Mouse (Mus musculus) stomach, embryonic 14.5 days (tissue): ENCODE data around the gene Zfp454. TPM values are rescaled to one million over a fixed set of nuclear protein-coding genes. Genes with fewer than 3 reads are reported as not detected.
A peak's percentile ranks its signal among the peaks of the same experiment; 100 is the strongest.

Experiments
- ATAC-seq: fragments of 200-750 bp; cut with Nextera tagmentation; 2 replicates; pipeline ENCODE4 v1.8.0; 2017; ENCODE audit warnings: low read depth, moderate TSS enrichment; ENCODE audit not compliant: insufficient number of reproducible peaks, insufficient read depth, low FRiP score
- H3K27ac ChIP-seq: fragments of 300-500 bp; sonication (generic); 2 replicates; pipeline ENCODE4 v1.5.1; 2014; ENCODE audit warnings: mild to moderate bottlenecking, low read length, moderate library complexity, mixed read lengths
- H3K27me3 ChIP-seq: fragments of 300-500 bp; sonication (generic); 2 replicates; pipeline ENCODE4 v1.6.1; 2014; ENCODE audit warnings: low read length, control low read depth, mixed read lengths; ENCODE audit not compliant: control insufficient read depth, insufficient read depth
- H3K36me3 ChIP-seq: fragments of 300-500 bp; sonication (generic); 2 replicates; pipeline ENCODE4 v1.6.1; 2014; ENCODE audit warnings: mild to moderate bottlenecking, control low read depth, low read length, moderate library complexity, mixed read lengths; ENCODE audit not compliant: control insufficient read depth, insufficient read depth
- H3K4me1 ChIP-seq: fragments of 300-500 bp; sonication (generic); 2 replicates; pipeline ENCODE4 v1.6.1; 2014; ENCODE audit warnings: low read length, control low read depth, mixed read lengths; ENCODE audit not compliant: control insufficient read depth, insufficient read depth
- H3K4me2 ChIP-seq: fragments of 300-500 bp; sonication (generic); replicated peaks from 2 replicates; pipeline ENCODE4 v1.6.1; 2014; ENCODE audit warnings: low read depth, low read length, control low read depth
- H3K4me3 ChIP-seq: fragments of 300-500 bp; sonication (generic); 2 replicates; pipeline ENCODE4 v1.5.1; 2014; ENCODE audit warnings: low read depth, low read length, control low read depth
- H3K9ac ChIP-seq: fragments of 300-500 bp; sonication (generic); replicated peaks from 2 replicates; pipeline ENCODE4 v1.6.1; 2014; ENCODE audit warnings: low read depth, mild to moderate bottlenecking, control low read depth, low read length, moderate library complexity, mixed read lengths
- H3K9me3 ChIP-seq: fragments of 300-500 bp; sonication (generic); 2 replicates; pipeline ENCODE4 v1.6.1; 2016; ENCODE audit warnings: low read depth, low read length, control low read depth; ENCODE audit not compliant: control insufficient read depth
- WGBS: fragments of 180-500 bp; shearing (Covaris S2); extraction: QIAGEN DNeasy Blood & Tissue Kit; methylation state at CpG from one replicate; pipeline ENCODE4 v1.1.7; 2014; 5-methylcytosine and 5-hydroxymethylcytosine counted together
- polyA plus RNA-seq: library from polyadenylated mRNA; unstranded; fragments of >200 nt; fragmentation: Nextera tagmentation; extraction: Ambion mirVana; gene quantifications from 2 replicates; pipeline ENCODE4 v1.2.1, GENCODE M21; 2014

The Zfp454 gene
- polyA plus RNA-seq, 1 experiment from 2014 or later: 8.4 TPM

DNA sequence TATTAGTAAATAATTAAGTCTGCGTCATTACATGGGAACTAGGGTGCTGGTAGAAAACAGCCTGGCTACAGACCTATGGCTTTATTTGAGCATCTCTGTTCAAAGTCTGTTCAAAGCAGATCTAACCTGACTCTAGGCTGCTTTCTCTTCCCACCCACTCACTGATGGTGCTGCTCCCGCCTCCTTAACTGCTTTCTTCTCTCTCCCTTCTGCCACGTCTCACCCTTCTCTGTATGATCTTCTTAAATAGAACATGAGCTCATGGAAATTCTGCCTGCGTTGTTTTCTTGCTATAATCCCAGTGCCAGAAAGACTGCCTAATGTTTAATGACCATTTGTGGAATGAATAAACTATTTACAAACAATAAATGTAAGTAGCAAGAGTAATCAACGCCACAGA lies 20.7 kb upstream of the Zfp454 start:
- WGBS: 92% methylated on average over 5 of the region's 5 CpGs

DNA sequence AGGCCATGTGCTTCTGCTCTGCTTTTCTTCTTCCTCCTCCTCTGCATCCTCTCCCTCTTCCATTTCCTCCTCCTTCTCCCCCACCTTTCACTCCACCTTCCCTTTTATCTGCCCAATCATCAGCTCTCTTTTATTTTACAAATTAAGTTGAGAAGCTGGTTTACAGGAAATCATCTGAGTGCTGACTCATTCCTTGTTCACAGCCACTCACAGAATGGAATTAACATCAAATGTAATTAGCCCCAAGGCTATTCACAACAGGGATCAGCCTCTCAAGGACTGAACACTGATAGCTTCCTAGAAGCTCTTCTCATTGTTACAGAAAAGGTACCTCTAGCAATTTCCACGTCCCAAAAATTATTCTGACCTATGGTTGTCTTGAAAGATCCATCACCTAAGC lies 9.9 kb upstream of the Zfp454 start:
- Histone ChIP-seq H3K9ac (no peak overlapping the region), H3K9me3 (peaks cover 48% of the 10 kb centered on the region)
- no peak for ATAC-seq

More for the DNA sequence above, 20.7 kb upstream of the Zfp454 start:
- Histone ChIP-seq H3K4me1 (no peaks in the 10 kb centered on the region), H3K27me3 (no peaks in the 10 kb centered on the region), H3K4me2 (no peak overlapping the region), H3K9me3 (peaks cover 17% of the 10 kb centered on the region), H3K27ac (no peak overlapping the region), H3K4me3 (no peak overlapping the region), H3K9ac (no peak overlapping the region), H3K36me3 (peaks cover 62% of the 10 kb centered on the region)
- no peak for ATAC-seq

DNA sequence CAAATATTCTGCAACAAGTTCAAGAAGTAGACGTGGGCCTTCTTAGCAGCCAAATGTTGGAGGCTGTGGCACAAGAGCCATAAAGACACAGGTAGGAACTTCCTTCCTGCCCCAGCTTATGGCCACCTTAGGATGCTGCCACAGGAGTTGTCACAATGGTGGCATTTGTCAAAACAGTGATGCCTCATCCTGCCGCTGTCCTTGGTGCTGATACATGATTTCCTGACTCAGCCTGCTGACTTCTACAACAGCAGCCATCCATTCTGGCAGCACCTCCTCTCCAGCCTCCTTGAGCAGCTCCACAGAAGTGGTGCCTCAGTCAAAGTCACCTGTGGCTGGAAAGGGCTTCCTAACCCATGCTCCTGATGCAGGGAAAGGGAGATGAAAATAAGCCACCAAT lies 5.0 kb upstream of the Zfp454 start:
- Histone ChIP-seq H3K27me3 (no peaks in the 10 kb centered on the region), H3K36me3 (no peaks in the 10 kb centered on the region), H3K27ac (no peak overlapping the region), H3K4me2 (no peak overlapping the region), H3K4me3 (no peak overlapping the region), H3K9ac (no peak overlapping the region), H3K4me1 (no peaks in the 10 kb centered on the region), H3K9me3 (peaks cover 10% of the 10 kb centered on the region)
- no peak for ATAC-seq
- WGBS: 48% methylated on average over 2 of the region's 2 CpGs

More for the DNA sequence above, 9.9 kb upstream of the Zfp454 start:
- 72% methylated on average over 1 of the region's 1 CpGs for WGBS
- peaks cover 11% of the 10 kb centered on the region for H3K36me3 ChIP-seq
- no peaks in the 10 kb centered on the region for H3K27me3 ChIP-seq
- no peak overlapping the region for H3K27ac ChIP-seq
- no peak overlapping the region for H3K4me2 ChIP-seq
- H3K4me1 ChIP-seq: no peaks in the 10 kb centered on the region
- H3K4me3 ChIP-seq: no peak overlapping the region

DNA sequence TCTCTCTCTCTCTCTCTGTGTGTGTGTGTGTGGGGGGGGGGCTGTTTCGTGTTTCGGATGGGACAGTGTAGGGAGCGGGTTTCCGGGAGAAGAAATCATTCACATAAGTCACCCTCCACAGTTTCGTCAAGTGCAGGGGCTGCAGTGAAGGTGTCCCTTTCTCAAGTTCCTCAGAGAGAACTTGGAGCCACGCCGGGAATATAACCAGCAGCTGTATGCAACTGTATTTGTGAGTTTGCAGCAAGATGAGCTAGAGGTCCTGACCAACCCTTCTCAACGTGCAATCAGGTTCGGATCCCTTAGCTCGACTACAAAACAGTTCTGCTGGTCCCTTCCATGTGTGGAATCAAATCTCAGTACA lies 538 bp downstream of the Zfp454 start:
- peak; percentile 29; the same call in 1 of the 2 replicates for ATAC-seq
- Histone ChIP-seq H3K27ac (peak overlapping the region; percentile 75; the same call in 1 of the 2 replicates), H3K9me3 (0 out of 2 replicates have a peak, but pooled peaks cover under 1% of the 10 kb centered on the region), H3K4me1 (0 out of 2 replicates have a peak, but pooled peaks cover 9% of the 10 kb centered on the region), H3K27me3 (no peaks in the 10 kb centered on the region), H3K4me3 (peak overlapping the region; percentile 49), H3K4me2 (peak overlapping the region; percentile 83), H3K36me3 (peaks cover 10% of the 10 kb centered on the region; the same call in 1 of the 2 replicates), H3K9ac (peak overlapping the region; percentile 55)
- WGBS: 8% methylated on average over 10 of the region's 10 CpGs

DNA sequence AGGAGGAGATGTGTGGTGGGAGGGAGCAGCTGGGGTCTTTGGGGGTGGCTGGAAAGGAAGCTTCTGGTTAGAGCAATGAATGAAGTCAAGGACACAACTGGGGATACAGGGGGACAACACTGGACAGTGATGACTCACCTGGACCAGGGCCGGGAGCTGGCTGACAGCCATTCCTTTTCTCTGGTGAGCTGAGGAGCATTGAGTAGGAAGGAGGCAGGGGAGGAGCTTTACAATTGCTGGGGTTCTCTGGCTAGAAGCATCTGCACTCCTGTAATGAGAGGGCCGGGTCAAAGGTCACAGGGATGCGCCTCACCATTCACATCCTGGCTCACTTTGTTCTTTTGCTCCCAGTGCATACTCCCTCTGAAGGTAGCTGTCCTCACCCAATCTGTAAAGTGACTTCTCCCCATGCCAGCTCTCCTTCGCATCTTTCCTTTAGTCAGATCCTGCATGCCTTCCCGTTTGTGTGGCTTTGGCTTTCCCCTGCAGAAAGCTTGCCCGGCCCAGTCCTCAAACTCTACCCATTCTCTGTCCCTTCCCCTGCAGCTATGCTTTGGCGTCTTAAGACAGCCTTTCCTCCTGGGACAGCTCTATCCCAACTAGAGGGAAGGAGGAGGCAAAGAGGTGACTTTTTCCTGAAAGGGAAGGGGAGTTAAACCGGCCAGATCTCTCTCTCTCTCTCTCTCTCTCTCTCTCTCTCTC lies 1.1 kb downstream of the Zfp454 start:
- Histone ChIP-seq H3K27ac (no peak overlapping the region), H3K9ac (peak overlapping the region; percentile 55; the same call in 1 of the 2 replicates)

DNA sequence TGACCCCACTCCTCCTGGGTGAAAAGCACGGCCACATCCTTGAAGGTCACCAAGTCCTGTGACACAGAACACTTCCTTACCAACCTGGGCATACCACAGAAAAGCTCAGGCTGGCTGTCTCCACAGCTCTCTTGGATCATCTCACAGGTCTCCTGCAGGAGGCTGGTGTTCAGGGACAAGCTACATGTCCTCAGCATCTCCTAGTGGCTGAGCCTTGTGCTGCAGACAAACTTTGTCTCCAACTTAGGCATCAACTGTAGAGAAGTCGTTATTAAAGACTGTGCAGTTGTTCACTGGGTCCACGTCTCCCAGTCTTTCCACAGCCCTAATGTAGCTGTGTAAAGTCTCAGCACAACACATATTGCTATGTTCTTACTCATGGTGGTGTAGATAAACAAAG lies 3.7 kb downstream of the Zfp454 start:
- H3K4me2 ChIP-seq: no peak overlapping the region
- H3K4me3 ChIP-seq: no peak overlapping the region
- peaks cover 13% of the 10 kb centered on the region; the same call in 1 of the 2 replicates for H3K36me3 ChIP-seq
- no peak for ATAC-seq
- 0 out of 2 replicates have a peak, but pooled peaks cover 9% of the 10 kb centered on the region for H3K4me1 ChIP-seq
- H3K9me3 ChIP-seq: no peaks in the 10 kb centered on the region
- no peaks in the 10 kb centered on the region for H3K27me3 ChIP-seq
- no peak overlapping the region for H3K9ac ChIP-seq
- no peak overlapping the region for H3K27ac ChIP-seq
- 78% methylated on average over 3 of the region's 3 CpGs for WGBS

More for the DNA sequence above, 1.1 kb downstream of the Zfp454 start:
- H3K4me2 ChIP-seq: peak overlapping the region; percentile 83
- H3K4me1 ChIP-seq: 0 out of 2 replicates have a peak, but pooled peaks cover 9% of the 10 kb centered on the region
- peaks cover 10% of the 10 kb centered on the region; the same call in 1 of the 2 replicates for H3K36me3 ChIP-seq
- no peak for ATAC-seq
- H3K4me3 ChIP-seq: peak overlapping the region; percentile 49
- WGBS: 42% methylated on average over 8 of the region's 8 CpGs
- H3K9me3 ChIP-seq: no peaks in the 10 kb centered on the region
- no peaks in the 10 kb centered on the region for H3K27me3 ChIP-seq

DNA sequence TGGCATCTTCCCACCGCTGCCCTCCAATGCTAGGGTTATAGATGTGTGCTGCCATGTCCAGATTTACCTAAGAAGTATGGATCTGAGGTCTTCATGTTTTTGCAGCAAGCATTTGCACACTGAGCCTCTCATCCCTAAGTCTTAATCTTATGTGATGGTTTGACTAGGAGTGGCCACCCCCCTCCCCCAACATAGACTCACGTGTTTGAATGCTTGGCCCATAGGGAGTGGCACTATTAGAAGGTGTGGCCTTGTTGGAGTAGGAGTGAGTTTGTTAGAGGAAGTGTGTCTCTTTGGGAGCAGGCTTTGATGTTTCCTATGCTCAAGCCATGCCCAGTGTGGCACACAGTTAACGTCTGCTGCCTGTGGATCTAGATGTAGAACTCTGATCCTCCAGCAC lies 8.8 kb downstream of the Zfp454 start:
- H3K27ac ChIP-seq: no peak overlapping the region
- WGBS: 90% methylated on average over 3 of the region's 3 CpGs
- H3K4me1 ChIP-seq: no peaks in the 10 kb centered on the region
- H3K36me3 ChIP-seq: peaks cover 23% of the 10 kb centered on the region
- H3K9me3 ChIP-seq: peaks cover 10% of the 10 kb centered on the region
- H3K4me3 ChIP-seq: no peak overlapping the region
- no peak overlapping the region for H3K9ac ChIP-seq
- no peak overlapping the region for H3K4me2 ChIP-seq
- H3K27me3 ChIP-seq: no peaks in the 10 kb centered on the region
- no peak for ATAC-seq

DNA sequence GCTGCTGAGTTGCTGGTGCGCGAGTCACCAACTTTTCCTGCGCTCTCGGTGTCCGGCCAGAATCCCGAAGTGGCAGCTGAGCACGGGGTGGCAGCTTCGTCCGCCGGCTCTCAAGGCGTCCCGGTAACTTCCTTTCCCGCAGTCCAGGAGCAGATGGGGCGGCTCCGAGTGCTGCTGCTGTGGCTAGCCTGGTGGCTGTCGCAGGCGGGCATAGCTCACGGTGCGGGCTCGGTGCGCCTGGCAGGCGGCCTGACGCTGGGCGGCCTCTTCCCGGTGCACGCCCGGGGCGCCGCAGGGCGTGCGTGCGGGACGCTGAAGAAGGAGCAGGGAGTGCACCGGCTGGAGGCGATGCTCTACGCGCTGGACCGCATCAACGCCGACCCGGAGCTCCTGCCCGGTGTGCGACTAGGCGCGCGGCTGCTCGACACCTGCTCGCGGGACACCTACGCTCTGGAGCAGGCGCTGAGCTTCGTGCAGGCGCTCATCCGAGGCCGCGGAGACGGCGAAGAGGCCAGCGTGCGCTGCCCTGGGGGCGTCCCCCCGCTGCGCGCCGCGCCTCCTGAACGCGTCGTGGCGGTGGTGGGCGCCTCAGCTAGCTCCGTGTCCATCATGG lies 36.4 kb downstream of the Zfp454 start:
- Histone ChIP-seq H3K4me1 (peaks cover 6% of the 10 kb centered on the region), H3K9me3 (no peaks in the 10 kb centered on the region), H3K27me3 (peaks cover 33% of the 10 kb centered on the region), H3K4me3 (peak overlapping the region; percentile 39), H3K36me3 (no peaks in the 10 kb centered on the region), H3K27ac (no peak overlapping the region), H3K4me2 (peak overlapping the region; percentile 80), H3K9ac (0 out of 2 replicates have a peak overlapping the region, but pooled peaks have one; percentile 18)
- under 1% methylated on average over 63 of the region's 72 CpGs for WGBS
- no peak for ATAC-seq
